Mouse (Mus musculus): ENCODE data around the gene Cyp2j7. TPM values are rescaled to one million over a fixed set of nuclear protein-coding genes. Genes with fewer than 3 reads are reported as not detected.

Cyp2j7 gene
- polyA plus RNA-seq, 1 experiment from 2014 or later = not detected

GRCm38 (mm10) chr4:96161575-96161974 lies 74.9 kb downstream of the Cyp2j7 start:
- no peak overlapping the region for H3K4me3 ChIP-seq (ENCODE audit: low read depth, low read length)
- H3K27me3 ChIP-seq (ENCODE audit: control insufficient read depth, insufficient read depth, low read length) = no peaks in the 10 kb centered on the region
- DNase-seq (ENCODE audit: low spot score) (no peak), ATAC-seq (ENCODE audit: insufficient number of reproducible peaks, low FRiP score, low TSS enrichment, low read depth) (no peak)
- no peak overlapping the region for H3K4me2 ChIP-seq (ENCODE audit: low read depth, severe bottlenecking)
- no peak overlapping the region for H3K9ac ChIP-seq (ENCODE audit: low read length)
- H3K4me1 ChIP-seq (ENCODE audit: control insufficient read depth, insufficient read depth, low read length) = no peaks in the 10 kb centered on the region
- no peaks in the 10 kb centered on the region for H3K36me3 ChIP-seq (ENCODE audit: control insufficient read depth, insufficient read depth, low read length)
- WGBS = 88% methylated on average over 1 of the region's 1 CpGs
- no peak overlapping the region for H3K27ac ChIP-seq (replicated peaks; ENCODE audit: low read depth, low read length)
- no peaks in the 10 kb centered on the region for H3K9me3 ChIP-seq (ENCODE audit: control insufficient read depth, low read length)

Other genes with a start within 250 kb of the Cyp2j7 start
- gene Cyp2j13, start 159.1 kb downstream of the Cyp2j7 start, polyA plus RNA-seq (2014; fragmentation: Nextera tagmentation; extraction: Ambion mirVana) = 0.07 and 0.09 TPM in 2 replicates
- not detected in 2 replicates for gene Cyp2j12, start 95.5 kb downstream of the Cyp2j7 start, polyA plus RNA-seq (2014; fragmentation: Nextera tagmentation; extraction: Ambion mirVana)
- gene Cyp2j11, start 112.0 kb upstream of the Cyp2j7 start, polyA plus RNA-seq (2014; fragmentation: Nextera tagmentation; extraction: Ambion mirVana) = not detected in 2 replicates

Data from limb, embryonic 11.5 days (tissue).